Mouse (Mus musculus) thymus, adult 2 months (tissue): Measurements from ENCODE around the gene Usp28. TPM values are rescaled to one million over a fixed set of nuclear protein-coding genes. Genes with fewer than 3 reads are reported as not detected.
A peak's percentile ranks its signal among the peaks of the same experiment; 100 is the strongest.

Experiments
- DNase-seq: peaks from one replicate; pipeline ENCODE4 v3.0.0; 2021
- H3K27ac ChIP-seq: fragments of 200-500 bp; 2 replicates; pipeline ENCODE4 v1.5.1; 2012; ENCODE audit warnings: low read length, control low read depth; ENCODE audit not compliant: control insufficient read depth, insufficient read depth
- H3K27me3 ChIP-seq: fragments of 200-500 bp; 2 replicates; pipeline ENCODE4 v1.6.1; 2012; ENCODE audit warnings: mild to moderate bottlenecking, low read length, moderate library complexity, mixed read lengths; ENCODE audit not compliant: control insufficient read depth, insufficient read depth
- H3K36me3 ChIP-seq: fragments of 200-500 bp; 2 replicates; pipeline ENCODE4 v1.6.1; 2012; ENCODE audit warnings: mild to moderate bottlenecking, low read length, moderate library complexity; ENCODE audit not compliant: control insufficient read depth, insufficient read depth
- H3K4me1 ChIP-seq: fragments of 200-500 bp; replicated peaks from 2 replicates; pipeline ENCODE4 v1.6.1; 2012; ENCODE audit warnings: low read length; ENCODE audit not compliant: control insufficient read depth, insufficient read depth
- H3K4me3 ChIP-seq: fragments of 200-500 bp; 2 replicates; pipeline ENCODE4 v1.5.1; 2012; ENCODE audit warnings: mild to moderate bottlenecking, low read length, control low read depth, moderate library complexity; ENCODE audit not compliant: control insufficient read depth, insufficient read depth
- CTCF ChIP-seq: fragments of 200-500 bp; IDR thresholded peaks from 2 replicates; pipeline ENCODE4 v1.5.1; 2012; ENCODE audit warnings: mild to moderate bottlenecking, control low read depth, low read length, moderate library complexity, borderline replicate concordance; ENCODE audit not compliant: control insufficient read depth, poor library complexity, insufficient read depth; ENCODE audit errors: extremely low read depth
- POLR2A ChIP-seq: fragments of 200-500 bp; IDR thresholded peaks from 2 replicates; pipeline ENCODE4 v1.6.1; 2012; ENCODE audit warnings: mild to moderate bottlenecking, low read length, control low read depth, moderate library complexity; ENCODE audit not compliant: control insufficient read depth, poor library complexity, insufficient read depth; ENCODE audit errors: extremely low read depth
- WGBS: fragments of 180-500 bp; shearing (Covaris S2); methylation state at CpG from one replicate; pipeline ENCODE4 v1.1.7; 2018; 5-methylcytosine and 5-hydroxymethylcytosine counted together
- polyA plus RNA-seq: library from polyadenylated mRNA; depleted of rRNA; stranded (reverse); fragments of >200 nt; gene quantifications from 2 replicates; pipeline ENCODE4 v1.2.3, GENCODE M21; 2012; rRNA removed

The Usp28 gene
- polyA plus RNA-seq, 1 experiment, result 19.6 TPM

DNA sequence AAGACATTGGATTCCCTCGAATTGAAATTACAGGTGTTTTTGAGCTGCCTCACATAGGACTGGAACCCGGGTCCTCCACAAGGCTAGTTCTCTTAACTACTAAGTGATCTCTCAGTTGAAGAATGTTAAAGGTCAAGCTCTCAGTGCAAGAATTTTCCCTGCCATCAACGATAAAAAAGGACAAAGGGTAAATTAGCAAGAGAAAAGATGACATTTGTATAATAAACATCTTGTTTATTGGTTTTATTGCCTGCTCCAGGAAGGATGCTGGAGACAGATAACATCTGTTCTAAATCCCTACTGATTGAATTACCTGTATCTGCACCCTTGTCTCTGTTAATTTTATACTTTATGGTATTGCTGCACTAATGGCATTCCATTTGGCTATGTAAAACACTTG lies 68.9 kb downstream of the Usp28 start:
- Histone ChIP-seq H3K27ac (no peak overlapping the region), H3K4me1 (0 out of 2 replicates have a peak, but pooled peaks cover 4% of the 10 kb centered on the region), H3K4me3 (no peak overlapping the region), H3K36me3 (peaks cover 5% of the 10 kb centered on the region; the same call in 1 of the 2 replicates), H3K27me3 (no peaks in the 10 kb centered on the region)
- DNase-seq, result no peak
- 94% methylated on average over 3 of the region's 3 CpGs for WGBS
- TF ChIP-seq CTCF (no peak), POLR2A (no peak)

DNA sequence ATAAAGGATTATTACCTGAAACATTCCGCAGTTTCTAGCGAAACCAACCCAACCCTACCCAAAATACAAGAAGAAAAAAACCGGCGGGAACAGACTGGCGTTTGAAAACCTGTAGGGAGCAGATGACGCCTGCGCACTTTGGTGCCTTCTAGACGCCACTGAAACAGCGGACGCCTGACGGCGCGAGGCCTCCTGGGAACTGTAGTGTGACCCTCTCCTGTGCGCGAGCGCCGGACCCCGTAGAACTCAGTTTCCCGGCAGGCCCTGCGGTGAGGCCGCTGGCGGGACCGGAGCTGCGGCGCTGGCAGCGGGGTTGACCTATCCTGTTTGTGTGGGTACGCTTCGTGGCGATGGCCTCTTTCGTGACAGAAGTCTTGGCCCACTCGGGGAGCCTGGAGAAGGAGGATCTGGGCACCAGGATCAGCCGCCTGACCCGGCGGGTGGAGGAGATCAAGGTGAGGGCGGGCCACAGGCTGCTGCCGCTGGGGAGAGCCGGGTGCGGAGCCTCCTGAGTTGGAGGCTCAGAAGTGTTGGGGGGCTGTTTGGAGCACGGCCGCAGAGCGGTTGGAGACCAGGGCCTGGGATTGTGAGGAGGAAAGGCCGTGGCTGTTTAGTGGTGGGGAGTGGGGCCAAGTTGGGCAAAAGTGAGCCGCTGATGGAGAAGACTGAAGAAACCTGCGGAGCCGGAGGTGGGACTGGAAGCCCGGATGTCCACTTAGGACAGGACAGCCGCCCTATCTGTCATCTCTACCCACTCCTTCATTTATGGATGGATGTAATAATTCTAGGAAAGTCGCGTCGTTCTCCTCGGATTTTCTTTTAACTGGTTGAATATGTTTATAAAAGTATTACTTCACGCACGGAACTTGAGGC lies 70.4 kb downstream of the Usp28 start, which contains the start of gene Zw10:
TSS of gene Zw10 (plus strand) at position 281 of the 873 bp plus-strand sequence.
- Histone ChIP-seq H3K27me3 (no peaks in the 10 kb centered on the region), H3K4me3 (peak within 1 kb of the TSS; percentile 80)
- WGBS, result under 1% methylated on average over 53 of the region's 53 CpGs

GRCm38 (mm10) chr9:49076847-49077246 lies 91.7 kb downstream of the Usp28 start:
- H3K27me3 ChIP-seq, result no peaks in the 10 kb centered on the region
- H3K36me3 ChIP-seq, result peaks cover 52% of the 10 kb centered on the region
- no peaks in the 10 kb centered on the region for H3K4me1 ChIP-seq
- over 99% methylated on average over 3 of the region's 3 CpGs for WGBS
- DNase-seq, result no peak
- TF ChIP-seq POLR2A (no peak), CTCF (no peak)
- H3K4me3 ChIP-seq, result no peak overlapping the region
- no peak overlapping the region for H3K27ac ChIP-seq

More for the DNA sequence above, 70.4 kb downstream of the Usp28 start, which contains the start of gene Zw10:
- peaks cover 12% of the 10 kb centered on the region for H3K36me3 ChIP-seq
- H3K27ac ChIP-seq, result no peak within 1 kb of the TSS
- peak; percentile 67 for TF ChIP-seq CTCF
- TF ChIP-seq POLR2A, result peak; percentile 68
- peak; percentile 95 for DNase-seq
- no peaks in the 10 kb centered on the region for H3K4me1 ChIP-seq

- DNase-seq, result no peak
- H3K4me1 ChIP-seq, result no peaks in the 10 kb centered on the region
- H3K27ac ChIP-seq, result no peak within 1 kb of the TSS
- peaks cover 28% of the 10 kb centered on the region for H3K36me3 ChIP-seq
- no peak within 1 kb of the TSS for H3K4me3 ChIP-seq
- 88% methylated on average over 5 of the region's 5 CpGs for WGBS
- TF ChIP-seq CTCF, result no peak
- no peak for TF ChIP-seq POLR2A
- H3K27me3 ChIP-seq, result no peaks in the 10 kb centered on the region
These were observed 95.9 kb downstream of the Usp28 start, which contains the start of gene Tmprss5 for GRCm38 (mm10) chr9:49081107-49081506. Gene Tmprss5 (plus strand): TSS chr9:49081260.

DNA sequence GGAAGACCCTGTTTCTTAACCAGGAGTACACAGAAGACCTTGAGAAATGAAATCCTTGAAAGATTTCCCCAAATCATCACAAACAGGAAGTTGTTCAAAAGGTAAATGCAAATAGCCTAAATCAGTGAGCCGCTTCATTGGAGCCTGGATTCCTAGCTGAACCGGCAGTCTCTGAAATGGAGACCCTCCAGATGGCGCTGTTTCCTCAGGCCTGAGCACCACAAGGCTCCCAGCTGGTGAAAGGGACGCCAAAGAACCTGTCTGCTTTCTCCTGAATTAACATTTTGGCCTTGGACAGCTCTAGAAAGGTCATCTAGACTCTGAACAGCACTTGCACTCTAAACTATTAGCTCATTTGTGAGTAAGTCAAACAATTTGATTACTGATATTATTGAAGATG lies 96.4 kb downstream of the Usp28 start:
- TF ChIP-seq POLR2A, result no peak
- 0 out of 2 replicates have a peak, but pooled peaks have one; percentile 45 for TF ChIP-seq CTCF
- Histone ChIP-seq H3K4me3 (no peak overlapping the region), H3K27ac (no peak overlapping the region), H3K27me3 (no peaks in the 10 kb centered on the region), H3K4me1 (no peaks in the 10 kb centered on the region), H3K36me3 (peaks cover 28% of the 10 kb centered on the region)
- WGBS, result 46% methylated on average over 4 of the region's 4 CpGs
- DNase-seq, result peak; percentile 51

DNA sequence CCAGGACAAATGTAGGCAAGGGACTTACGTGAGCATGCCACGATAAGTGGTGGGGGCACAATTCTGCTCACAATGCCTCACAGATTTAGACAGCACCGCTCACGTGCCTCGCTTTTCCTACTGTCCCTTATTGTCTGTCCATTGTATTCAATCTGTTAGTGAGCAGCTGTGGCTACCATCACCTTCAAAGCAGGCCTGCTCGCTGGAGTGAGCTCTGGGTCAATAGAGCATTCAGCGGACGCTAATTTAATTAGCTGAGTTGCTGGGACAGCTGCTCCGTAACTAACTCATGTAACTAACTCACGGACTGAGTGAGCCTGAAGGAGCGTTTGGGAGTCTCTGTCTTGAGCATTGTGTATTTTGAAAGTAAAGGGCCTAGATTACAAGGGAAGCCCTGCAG lies 102.1 kb downstream of the Usp28 start:
- H3K4me1 ChIP-seq, result no peaks in the 10 kb centered on the region
- H3K27ac ChIP-seq, result no peak overlapping the region
- no peak for DNase-seq
- H3K36me3 ChIP-seq, result no peaks in the 10 kb centered on the region
- 95% methylated on average over 11 of the region's 11 CpGs for WGBS
- no peak overlapping the region for H3K4me3 ChIP-seq
- no peak for TF ChIP-seq POLR2A
- TF ChIP-seq CTCF, result no peak
- no peaks in the 10 kb centered on the region for H3K27me3 ChIP-seq

Other genes with a start within 250 kb of the Usp28 start
- 3.7 and 4.1 TPM in 2 replicates for gene Zbtb16, start 149.2 kb upstream of the Usp28 start, polyA plus RNA-seq
- 0.16 and 0.19 TPM in 2 replicates for gene Htr3a, start 74.3 kb upstream of the Usp28 start, polyA plus RNA-seq
- gene Htr3b, start 20.4 kb upstream of the Usp28 start, polyA plus RNA-seq, result not detected in 2 replicates
- gene Zw10, start 70.2 kb downstream of the Usp28 start, polyA plus RNA-seq, result 31.0 and 31.2 TPM in 2 replicates
- gene Tmprss5, start 95.9 kb downstream of the Usp28 start, polyA plus RNA-seq, result 0.11 and 0.12 TPM in 2 replicates